Mouse (Mus musculus) liver, embryonic 14.5 days (tissue): ENCODE results near the gene Atf7ip. TPM values are rescaled to one million over a fixed set of nuclear protein-coding genes. Genes with fewer than 3 reads are reported as not detected.
"Not testable (repeated sequence)": the region's sequence is repeated elsewhere in the genome, so short reads cannot be mapped to it uniquely, and the experiment has no call there.

Experiments used
- ATAC-seq: fragments of 200-750 bp; cut with Nextera tagmentation; 2 replicates; pipeline ENCODE4 v1.8.0; 2017; ENCODE audit warnings: moderate number of reproducible peaks, mild to moderate bottlenecking, moderate library complexity; ENCODE audit not compliant: insufficient read depth
- DNase-seq, 3 experiments: peaks; one replicate each; pipeline ENCODE4 v3.0.0-alpha.2; 2012 to 2013; ENCODE audit warnings: low read depth in 3 of 3, low spot score in 3 of 3
- H3K27ac ChIP-seq: fragments of 300-500 bp; sonication (generic); 2 replicates; pipeline ENCODE4 v1.5.1; 2014; ENCODE audit warnings: moderate library complexity, mild to moderate bottlenecking, control low read depth, inconsistent platforms
- H3K27me3 ChIP-seq: fragments of 300-500 bp; sonication (generic); 2 replicates; pipeline ENCODE4 v1.6.1; 2014; ENCODE audit warnings: mild to moderate bottlenecking, low read length, moderate library complexity; ENCODE audit not compliant: control insufficient read depth, insufficient read depth
- H3K36me3 ChIP-seq: fragments of 300-500 bp; sonication (generic); replicated peaks from 2 replicates; pipeline ENCODE4 v1.6.1; 2014; ENCODE audit warnings: low read depth; ENCODE audit not compliant: control insufficient read depth, insufficient read depth
- H3K4me1 ChIP-seq, 2 experiments: fragments of 200-500 bp in 1 of 2; fragments of 300-500 bp in 1 of 2; sonication (generic) in 1 of 2; replicated peaks; 2 replicates each; pipeline ENCODE4 v1.6.1; 2012 to 2014; ENCODE audit warnings: antibody characterized with exemption in 1 of 2, inconsistent platforms in 1 of 2, low read length in 1 of 2; ENCODE audit not compliant: control insufficient read depth in 2 of 2, insufficient read depth in 2 of 2
- H3K4me2 ChIP-seq: fragments of 300-500 bp; sonication (generic); 2 replicates; pipeline ENCODE4 v1.6.1; 2014; ENCODE audit warnings: low read depth, mild to moderate bottlenecking, control low read depth, moderate library complexity
- H3K4me3 ChIP-seq, 2 experiments: fragments of 200-500 bp in 1 of 2; fragments of 300-500 bp in 1 of 2; sonication (generic) in 1 of 2; 2 replicates each; pipeline ENCODE4 v1.5.1; 2012 to 2014; ENCODE audit warnings: low read depth in 2 of 2, low read length in 2 of 2, mild to moderate bottlenecking in 2 of 2, control low read depth in 1 of 2, inconsistent platforms in 1 of 2, moderate library complexity in 1 of 2; ENCODE audit not compliant: insufficient read depth in 1 of 2
- H3K9ac ChIP-seq: fragments of 300-500 bp; sonication (generic); replicated peaks from 2 replicates; pipeline ENCODE4 v1.6.1; 2014; ENCODE audit warnings: mild to moderate bottlenecking, control low read depth, moderate library complexity
- H3K9me3 ChIP-seq: fragments of 300-500 bp; sonication (generic); 2 replicates; pipeline ENCODE4 v1.6.1; 2016; ENCODE audit warnings: low read length, mixed read lengths; ENCODE audit not compliant: control insufficient read depth
- CTCF ChIP-seq: IDR thresholded peaks from 2 replicates; pipeline ENCODE4 v1.5.1; 2016; ENCODE audit warnings: antibody characterized with exemption, low read depth, control low read depth
- EP300 ChIP-seq: IDR thresholded peaks from 2 replicates; pipeline ENCODE4 v1.6.1; 2016; ENCODE audit warnings: antibody characterized with exemption, low read depth
- WGBS: fragments of 180-500 bp; shearing (Covaris S2); extraction: QIAGEN DNeasy Blood & Tissue Kit; methylation state at CpG from one replicate; pipeline ENCODE4 v1.1.7; 2014; ENCODE audit not compliant: insufficient replicate concordance; 5-methylcytosine and 5-hydroxymethylcytosine counted together
- polyA plus RNA-seq, 2 experiments: library from polyadenylated mRNA; depleted of rRNA in 1 of 2; stranded (reverse) in 1 of 2; unstranded in 1 of 2; fragments of >200 nt; fragmentation: Nextera tagmentation in 1 of 2; extraction: Ambion mirVana in 1 of 2; gene quantifications; 2 replicates each; pipeline versions ENCODE4 v1.2.1 to v1.2.3; 2012 to 2014

Gene Atf7ip
- polyA plus RNA-seq (2012; rRNA removed): 5.8 and 7.2 TPM in 2 replicates
- polyA plus RNA-seq (2014; fragmentation: Nextera tagmentation; extraction: Ambion mirVana): 14.2 TPM in 2 replicates

DNA sequence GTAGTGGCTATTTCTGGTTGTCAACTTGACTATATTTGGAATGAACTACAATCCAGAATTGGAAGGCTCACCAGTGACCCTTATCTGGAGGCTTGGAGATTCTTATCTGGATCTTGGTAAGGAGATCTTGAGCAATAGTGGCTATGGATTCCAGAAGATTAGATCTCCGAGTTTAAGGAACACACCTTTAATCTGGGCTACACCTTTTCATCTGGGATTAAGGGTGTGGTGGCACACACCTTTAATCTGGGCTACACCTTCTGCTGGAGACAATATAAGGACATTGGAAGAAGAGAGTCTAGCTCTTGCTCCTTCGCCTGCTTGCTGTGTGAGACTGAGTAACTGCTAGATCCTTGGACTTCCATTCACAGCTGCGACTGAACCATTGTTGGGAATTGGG, at the start of gene Atf7ip:
Atf7ip (plus strand) TSS at position 301 of the 400 bp plus-strand sequence.
- not testable (repeated sequence) for H3K36me3 ChIP-seq, H3K4me3 ChIP-seq, H3K9me3 ChIP-seq, H3K4me1 ChIP-seq, DNase-seq, H3K27ac ChIP-seq, ATAC-seq, H3K9ac ChIP-seq, H3K4me2 ChIP-seq, H3K27me3 ChIP-seq
- 64% methylated on average over 2 of the region's 3 CpGs for WGBS

- Histone ChIP-seq H3K36me3 (no peaks in the 10 kb centered on the region), H3K27ac (no peak overlapping the region), H3K4me1 (peaks cover 0 to 6% of the 10 kb centered on the region in 2 experiments; a peak in 2 of 4 replicates), H3K27me3 (no peaks in the 10 kb centered on the region; the same call in 1 of the 2 replicates), H3K9ac (no peak overlapping the region), H3K4me3 (no peak overlapping the region), H3K9me3 (no peaks in the 10 kb centered on the region), H3K4me2 (no peak overlapping the region)
- TF ChIP-seq EP300: no peak
- TF ChIP-seq CTCF: no peak
- no peak for DNase-seq
- no peak for ATAC-seq
- WGBS: 51% methylated on average over 1 of the region's 1 CpGs
Measured at GRCm38 (mm10) chr6:136456302-136456701, 49.7 kb upstream of the Atf7ip start.

GRCm38 (mm10) chr6:136459156-136459555, 46.8 kb upstream of the Atf7ip start:
- ATAC-seq: no peak
- TF ChIP-seq EP300 (no peak), CTCF (no peak)
- DNase-seq: no peak
- Histone ChIP-seq H3K9me3 (no peaks in the 10 kb centered on the region), H3K9ac (no peak overlapping the region), H3K4me3 (no peak overlapping the region), H3K4me1 (peaks cover 0 to 15% of the 10 kb centered on the region in 2 experiments; a peak in 2 of 4 replicates), H3K4me2 (no peak overlapping the region), H3K36me3 (no peaks in the 10 kb centered on the region), H3K27ac (no peak overlapping the region), H3K27me3 (no peaks in the 10 kb centered on the region)
- WGBS: 50% methylated on average over 7 of the region's 7 CpGs

DNA sequence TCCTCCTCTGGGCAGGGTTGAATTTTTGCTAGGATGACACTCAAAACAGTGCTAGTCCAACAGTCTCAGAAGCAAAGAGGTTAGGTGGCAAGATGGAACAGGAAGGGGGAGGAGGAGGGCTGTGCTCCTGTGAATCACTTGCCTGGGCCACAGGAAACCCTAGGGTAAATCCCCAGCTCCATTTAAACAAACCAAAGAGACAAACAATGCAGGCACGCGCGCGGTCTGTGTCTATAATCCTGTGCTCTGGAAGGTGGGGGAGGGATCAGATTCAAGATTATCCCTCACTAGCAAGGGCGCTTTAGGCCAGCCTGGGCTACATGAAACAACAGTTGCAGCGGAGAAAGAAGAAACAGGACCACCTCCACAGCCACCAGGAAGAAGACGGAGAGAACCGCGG, 42.5 kb upstream of the Atf7ip start:
- ATAC-seq (no peak), DNase-seq (no peak)
- Histone ChIP-seq H3K27me3 (no peaks in the 10 kb centered on the region), H3K9me3 (no peaks in the 10 kb centered on the region), H3K36me3 (no peaks in the 10 kb centered on the region), H3K4me1 (peaks cover 18 to 40% of the 10 kb centered on the region in 2 experiments), H3K9ac (no peak overlapping the region), H3K4me2 (no peak overlapping the region), H3K27ac (no peak overlapping the region), H3K4me3 (no peak overlapping the region)
- TF ChIP-seq EP300: no peak
- TF ChIP-seq CTCF: no peak
- WGBS: 38% methylated on average over 9 of the region's 9 CpGs

DNA sequence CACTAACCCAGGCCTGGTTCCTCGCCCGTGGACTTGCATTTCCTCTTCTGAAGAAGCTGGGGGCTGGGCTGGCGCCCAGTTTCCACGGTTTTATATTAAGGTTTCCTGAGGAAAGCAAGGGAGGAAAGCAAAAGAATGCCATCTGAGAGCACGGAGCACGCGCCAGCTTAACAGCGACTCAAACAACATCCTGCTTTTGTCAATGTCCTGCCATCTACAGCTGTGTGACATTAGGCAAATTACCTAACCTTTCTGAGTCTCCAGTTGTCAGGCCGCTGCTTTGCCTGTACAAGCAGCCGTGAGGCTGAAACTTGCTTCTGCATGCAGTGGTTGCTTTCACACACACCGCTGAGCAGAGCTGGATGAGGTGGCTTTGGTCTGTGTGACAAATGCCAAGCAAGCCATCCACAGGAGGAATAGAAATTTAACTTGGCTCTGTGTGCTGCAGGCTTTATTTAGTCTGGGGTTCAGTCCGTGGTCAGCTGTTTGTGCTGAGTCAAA, 41.8 kb upstream of the Atf7ip start:
- H3K4me1 ChIP-seq: peaks cover 24 to 43% of the 10 kb centered on the region in 2 experiments
- no peaks in the 10 kb centered on the region for H3K36me3 ChIP-seq
- H3K27ac ChIP-seq: no peak overlapping the region
- 27% methylated on average over 12 of the region's 12 CpGs for WGBS
- no peaks in the 10 kb centered on the region for H3K9me3 ChIP-seq
- ATAC-seq: no peak
- H3K9ac ChIP-seq: no peak overlapping the region
- H3K27me3 ChIP-seq: no peaks in the 10 kb centered on the region
- H3K4me2 ChIP-seq: peak overlapping the region; percentile 0; the same call in 1 of the 2 replicates
- DNase-seq: no peak
- no peak overlapping the region for H3K4me3 ChIP-seq
- TF ChIP-seq EP300 (no peak), CTCF (no peak)
